Mouse (Mus musculus) lung, adult 2 months (tissue): ENCODE measurements around the gene Abhd2.

Experiments
- CTCF ChIP-seq: fragments of 200-500 bp; IDR thresholded peaks from 2 replicates; pipeline ENCODE4 v1.5.1; 2011; ENCODE audit warnings: mild to moderate bottlenecking, low read length, control low read depth; ENCODE audit not compliant: insufficient read depth
- POLR2A ChIP-seq: fragments of 200-500 bp; IDR thresholded peaks from 2 replicates; pipeline ENCODE4 v1.6.1; 2011; ENCODE audit warnings: low read depth, mild to moderate bottlenecking, control low read depth, low read length, borderline replicate concordance; ENCODE audit errors: extremely low read depth

DNA sequence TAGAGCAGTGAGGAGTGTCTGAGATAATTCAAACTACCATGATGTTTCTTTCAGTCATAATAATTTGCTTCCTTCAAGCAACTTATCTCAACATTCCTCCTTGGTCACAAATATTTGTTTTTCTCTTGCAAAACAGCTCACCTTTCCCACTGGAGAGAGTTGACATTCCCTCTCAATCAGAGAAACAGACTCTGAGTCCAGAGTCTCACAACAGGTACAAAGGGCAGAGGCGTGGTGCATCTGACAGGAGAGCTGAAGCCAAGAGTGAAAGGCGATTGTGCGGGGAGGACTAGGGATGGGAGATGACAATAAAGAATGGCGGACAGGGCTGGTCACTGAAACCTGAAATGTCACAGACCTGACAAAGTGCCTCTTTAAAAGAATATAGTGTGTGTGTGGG, 16.3 kb upstream of the Abhd2 start:
- no peak for TF ChIP-seq POLR2A
- TF ChIP-seq CTCF = no peak
